Mouse (Mus musculus) myocyte (in vitro differentiated cells): ENCODE results near the gene Cd209g.
"Not testable (repeated sequence)": the region's sequence is repeated elsewhere in the genome, so short reads cannot be mapped to it uniquely, and the experiment has no call there.

Source experiments
- CEBPB ChIP-seq: IDR thresholded peaks from 2 replicates; pipeline ENCODE4 v1.6.1; 2011; ENCODE audit warnings: mild to moderate bottlenecking, moderate library complexity; ENCODE audit not compliant: poor library complexity, insufficient read depth, severe bottlenecking
- MAX ChIP-seq: IDR thresholded peaks from one replicate; pipeline ENCODE4 v1.6.1; 2011; ENCODE audit warnings: low read depth, mild to moderate bottlenecking, control low read depth
- MYOG ChIP-seq, 3 experiments: IDR thresholded peaks; one replicate each; pipeline ENCODE4 v1.6.1; 2011; ENCODE audit warnings: control low read depth in 2 of 3, low read depth in 2 of 3, mild to moderate bottlenecking in 2 of 3; ENCODE audit not compliant: insufficient read length in 2 of 3, control insufficient read depth in 1 of 3, insufficient read depth in 1 of 3
- POLR2A ChIP-seq: IDR thresholded peaks from one replicate; pipeline ENCODE4 v1.6.1; 2011; ENCODE audit warnings: low read depth, mild to moderate bottlenecking, control low read depth, moderate library complexity; ENCODE audit not compliant: insufficient read length
- POLR2AphosphoS2 ChIP-seq: IDR thresholded peaks from one replicate; pipeline ENCODE4 v1.6.1; 2011; ENCODE audit warnings: low read depth, control low read depth; ENCODE audit not compliant: insufficient read length
- SRF ChIP-seq: IDR thresholded peaks from one replicate; pipeline ENCODE4 v1.6.1; 2011; ENCODE audit warnings: low read depth; ENCODE audit not compliant: control insufficient read depth, insufficient read length
- TCF12 ChIP-seq: IDR thresholded peaks from one replicate; pipeline ENCODE4 v1.6.1; 2011; ENCODE audit warnings: mild to moderate bottlenecking, control low read depth; ENCODE audit not compliant: poor library complexity, insufficient read depth, severe bottlenecking

GRCm38 (mm10) chr8:4087180-4087722 is 46.6 kb upstream of the Cd209g start:
- TF ChIP-seq POLR2A; SRF; TCF12; POLR2AphosphoS2; MAX; MYOG (IDR thresholded peaks at IDR 0.05; ENCODE audit: control insufficient read depth in 1 of 3, insufficient read depth in 1 of 3, insufficient read length in 2 of 3, low read depth in 2 of 3); CEBPB: not testable (repeated sequence)
